In genomic region chr4:103119229-103120027, GRCm38 (mm10) we compare ENCODE assay signal across 8 mouse cellular contexts. TPM values are rescaled to one million over a fixed set of nuclear protein-coding genes. Genes with fewer than 3 reads are reported as not detected.
DNase-seq lines count a peak whose midpoint lies in the region; ATAC-seq and TF ChIP-seq lines count a peak whose summit lies in the region.

No protein-coding gene starts in this region.

- peak; percentile 59 for ATAC-seq in hindbrain, embryonic 12.5 days (ENCODE audit: low FRiP score)
- peak; percentile 78 for ATAC-seq in lung, postnatal 0 days

- peak overlapping the region; percentile 89 for H3K27ac ChIP-seq in hindbrain, embryonic 12.5 days
- peak overlapping the region; percentile 99 for H3K27ac ChIP-seq in lung, postnatal 0 days (ENCODE audit: low read length)

- no peaks in the 10 kb centered on the region for H3K27me3 ChIP-seq in hindbrain, embryonic 12.5 days
- no peaks in the 10 kb centered on the region for H3K27me3 ChIP-seq in lung, postnatal 0 days (replicated peaks; ENCODE audit: insufficient read depth, low read length)

- TF ChIP-seq CTCF in lung, postnatal 0 days (IDR thresholded peaks at IDR 0.05): no peak

- TF ChIP-seq EP300 in lung, postnatal 0 days (IDR thresholded peaks at IDR 0.05): no peak

- peaks cover 22% of the 10 kb centered on the region for H3K4me1 ChIP-seq in hindbrain, embryonic 12.5 days
- peaks cover 18% of the 10 kb centered on the region for H3K4me1 ChIP-seq in lung, postnatal 0 days (ENCODE audit: insufficient read depth, low read depth, low read length)

- H3K4me3 ChIP-seq in hindbrain, embryonic 12.5 days: peak overlapping the region; percentile 95
- peak overlapping the region; percentile 95 for H3K4me3 ChIP-seq in lung, postnatal 0 days (ENCODE audit: low read depth, low read length)

- 0 out of 2 replicates have a peak, but pooled peaks cover 4% of the 10 kb centered on the region for H3K36me3 ChIP-seq in hindbrain, embryonic 12.5 days
- H3K36me3 ChIP-seq in lung, postnatal 0 days (ENCODE audit: insufficient read depth, low read length): 0 out of 2 replicates have a peak, but pooled peaks cover 3% of the 10 kb centered on the region

- peak; percentile 94 for DNase-seq in NIH3T3 (ENCODE audit: low read depth)
- DNase-seq in cerebellum, postnatal 14 days: peak; percentile 67 to 77
- peak; percentile 39 to 50 for DNase-seq in frontal cortex, postnatal 14 days (ENCODE audit: low spot score in 2 of 2)
- peak; percentile 59 to 69 for DNase-seq in layer of hippocampus, postnatal 14 days (ENCODE audit: low spot score in 2 of 2)
- DNase-seq in lung, postnatal 0 days (ENCODE audit: low spot score): peak; percentile 87
- peak; percentile 64 for DNase-seq in ovary, postnatal 10 days (ENCODE audit: low spot score)
- DNase-seq in thymus, postnatal 0 days (ENCODE audit: low spot score): peak; percentile 88

- under 1% methylated on average over 101 of the region's 111 CpGs for WGBS in hindbrain, embryonic 12.5 days
- WGBS in lung, postnatal 0 days: under 1% methylated on average over 66 of the region's 111 CpGs

- peak overlapping the region; percentile 85 for H3K4me2 ChIP-seq in hindbrain, embryonic 12.5 days (replicated peaks)
- peak overlapping the region; percentile 70 for H3K4me2 ChIP-seq in lung, postnatal 0 days (replicated peaks; ENCODE audit: low read depth, low read length)

- no peaks in the 10 kb centered on the region for H3K9me3 ChIP-seq in hindbrain, embryonic 12.5 days (replicated peaks)
- no peaks in the 10 kb centered on the region for H3K9me3 ChIP-seq in lung, postnatal 0 days (ENCODE audit: low read length)

- peak overlapping the region; percentile 87 for H3K9ac ChIP-seq in hindbrain, embryonic 12.5 days
- peak overlapping the region; percentile 97 for H3K9ac ChIP-seq in lung, postnatal 0 days (replicated peaks; ENCODE audit: low read depth)

RNA-seq across cellular contexts. Expression of gene Wdr78, which starts 5.1 kb away (rescaled TPM):
- polyA plus RNA-seq in hindbrain, embryonic 12.5 days (2016; fragmentation: Nextera tagmentation; extraction: Ambion mirVana): 7.8 TPM in 2 replicates
- total RNA-seq in layer of hippocampus, postnatal 14 days (2021): 10 to 100 TPM in 1 of 2 experiments, 1 to 10 TPM in 1; 10.0 to 16.3 TPM
- polyA plus RNA-seq in lung, postnatal 0 days (2015; fragmentation: Nextera tagmentation; extraction: Ambion mirVana): 2.8 and 5.3 TPM in 2 replicates
- polyA plus RNA-seq in thymus, postnatal 0 days (2015; fragmentation: Nextera tagmentation; extraction: Ambion mirVana): 8.8 and 10.6 TPM in 2 replicates

RNA-seq across cellular contexts. Expression of gene Mier1, which starts 5.2 kb away (rescaled TPM):
- polyA plus RNA-seq in hindbrain, embryonic 12.5 days (2016; fragmentation: Nextera tagmentation; extraction: Ambion mirVana): 46.1 and 47.8 TPM in 2 replicates
- 10 to 100 TPM; 47.2 to 47.8 TPM for total RNA-seq in layer of hippocampus, postnatal 14 days (2021)
- polyA plus RNA-seq in lung, postnatal 0 days (2015; fragmentation: Nextera tagmentation; extraction: Ambion mirVana): 47.1 and 49.2 TPM in 2 replicates
- 116 and 169 TPM in 2 replicates for polyA plus RNA-seq in thymus, postnatal 0 days (2015; fragmentation: Nextera tagmentation; extraction: Ambion mirVana)

Comparison
In these comparisons a context has a peak if more than half of its experiments do, and no peak if none do; other contexts are left out.
1. Peak in every context shown above with its lines: DNase-seq, ATAC-seq, H3K4me3 ChIP-seq and H3K27ac ChIP-seq.